Mouse (Mus musculus) bone marrow, adult 2 months (tissue): ENCODE results near the gene Ago1. TPM values are rescaled to one million over a fixed set of nuclear protein-coding genes. Genes with fewer than 3 reads are reported as not detected.

ENCODE experiments used
- H3K27ac ChIP-seq: fragments of 200-500 bp; 2 replicates; pipeline ENCODE4 v1.5.1; 2012; ENCODE audit warnings: low read depth, mild to moderate bottlenecking, control low read depth, inconsistent platforms, low read length; ENCODE audit not compliant: control insufficient read depth, poor library complexity, insufficient read depth
- H3K4me1 ChIP-seq: fragments of 200-500 bp; 2 replicates; pipeline ENCODE4 v1.6.1; 2011; ENCODE audit warnings: low read length; ENCODE audit not compliant: control insufficient read depth, insufficient read depth
- H3K4me3 ChIP-seq: fragments of 200-500 bp; replicated peaks from 2 replicates; pipeline ENCODE3; 2011; ENCODE audit warnings: mild to moderate bottlenecking, low read depth, low read length, control low read depth; ENCODE audit not compliant: control insufficient read depth
- CTCF ChIP-seq: fragments of 200-500 bp; IDR thresholded peaks from 2 replicates; pipeline ENCODE4 v1.5.1; 2011; ENCODE audit warnings: low read length, control low read depth; ENCODE audit not compliant: control insufficient read depth, insufficient read depth
- POLR2A ChIP-seq: fragments of 200-500 bp; IDR thresholded peaks from 2 replicates; pipeline ENCODE4 v1.6.1; 2011; ENCODE audit warnings: low read depth, mild to moderate bottlenecking, control low read depth, low read length, borderline replicate concordance; ENCODE audit not compliant: control insufficient read depth
- WGBS: fragments of 180-500 bp; shearing (Covaris S2); methylation state at CpG from one replicate; pipeline ENCODE4 v1.1.7; 2018; 5-methylcytosine and 5-hydroxymethylcytosine counted together
- polyA plus RNA-seq: library from polyadenylated mRNA; stranded (reverse); fragments of >200 nt; gene quantifications from 2 replicates; pipeline ENCODE4 v1.2.4, GENCODE M21; 2011; ENCODE audit warnings: low replicate concordance; ENCODE audit not compliant: missing spikeins, insufficient read depth, insufficient read length

The Ago1 gene
- polyA plus RNA-seq, 1 experiment = 15.4 TPM

DNA sequence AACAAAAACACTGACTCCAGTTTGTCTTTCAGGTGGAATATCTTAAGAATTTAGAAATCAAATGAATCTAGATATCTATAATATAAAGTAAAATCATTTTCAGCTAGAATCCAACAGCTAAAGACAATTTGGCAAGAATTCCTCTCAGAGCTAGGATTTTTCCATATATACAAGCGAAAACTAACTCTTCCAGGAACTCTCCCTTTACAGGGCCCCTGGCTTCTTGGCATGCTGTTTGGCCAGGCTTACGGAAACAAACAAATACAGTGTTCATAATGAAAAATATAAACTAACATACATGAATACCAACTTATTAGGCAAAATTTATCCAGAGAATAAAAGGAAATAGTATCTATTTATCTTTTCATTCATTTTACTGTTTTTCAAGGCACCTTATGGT, 44.5 kb downstream of the Ago1 start:
- H3K4me1 ChIP-seq = peaks cover 1% of the 10 kb centered on the region; the same call in 1 of the 2 replicates
- WGBS = 81% methylated on average over 2 of the region's 2 CpGs
- no peak overlapping the region for H3K27ac ChIP-seq
- no peak for TF ChIP-seq CTCF
- TF ChIP-seq POLR2A = no peak
- H3K4me3 ChIP-seq = no peak overlapping the region

DNA sequence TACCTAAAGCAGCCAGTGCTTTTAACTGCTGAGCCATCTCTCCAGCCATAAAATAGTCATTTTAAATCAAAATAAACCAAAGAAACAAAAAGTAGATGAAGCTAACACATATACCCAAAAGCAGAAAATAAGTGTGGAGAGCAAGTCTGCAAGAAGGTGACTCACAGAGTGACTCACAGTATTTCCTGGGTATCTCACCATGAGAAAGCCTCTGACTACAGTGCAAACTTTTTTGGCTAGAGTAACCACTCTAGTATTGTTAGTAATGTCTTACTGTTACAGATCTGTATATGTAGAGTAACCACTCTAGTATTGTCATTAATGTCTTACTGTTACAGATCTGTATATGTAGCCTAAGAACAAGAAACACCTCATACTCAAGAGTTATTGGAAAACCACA, 52.7 kb downstream of the Ago1 start:
- TF ChIP-seq POLR2A (no peak), CTCF (no peak)
- no peak overlapping the region for H3K4me3 ChIP-seq
- no peak overlapping the region for H3K27ac ChIP-seq
- H3K4me1 ChIP-seq = no peaks in the 10 kb centered on the region; the same call in 1 of the 2 replicates

DNA sequence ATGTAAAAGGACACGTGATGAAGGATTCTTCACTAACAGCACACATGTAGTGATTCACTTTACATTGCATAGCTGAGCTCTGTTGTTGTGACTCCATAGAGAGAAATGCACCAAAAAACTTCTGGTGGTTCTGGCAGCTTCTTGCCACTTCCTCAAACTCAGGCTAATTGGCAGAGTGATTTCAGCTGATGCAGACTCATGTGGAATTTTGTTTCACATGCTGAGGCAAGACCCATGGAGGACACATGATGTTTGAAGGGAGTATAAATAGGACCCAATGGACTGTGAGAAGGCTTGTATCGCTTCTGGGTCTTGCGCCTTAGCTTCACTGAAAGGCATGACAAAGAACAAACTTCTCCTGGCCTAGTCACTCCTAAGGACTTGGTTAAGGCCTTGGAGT, 55.9 kb downstream of the Ago1 start:
- no peak overlapping the region for H3K27ac ChIP-seq
- no peak for TF ChIP-seq POLR2A
- TF ChIP-seq CTCF = no peak
- WGBS = 85% methylated on average over 3 of the region's 3 CpGs
- H3K4me3 ChIP-seq = no peak overlapping the region
- H3K4me1 ChIP-seq = no peaks in the 10 kb centered on the region; the same call in 1 of the 2 replicates

Other genes starting within 250 kb of the Ago1 start
- 28.7 and 45.5 TPM in 2 replicates for gene Map7d1, start 212.2 kb downstream of the Ago1 start, polyA plus RNA-seq
- 24.1 and 32.5 TPM in 2 replicates for gene Trappc3, start 206.3 kb downstream of the Ago1 start, polyA plus RNA-seq
- gene Col8a2, start 181.8 kb downstream of the Ago1 start, polyA plus RNA-seq = 0.57 TPM in 1 of 2 replicates, not detected in the other
- 11.4 and 20.2 TPM in 2 replicates for gene Adprhl2, start 146.9 kb downstream of the Ago1 start, polyA plus RNA-seq
- gene Tekt2, start 142.9 kb downstream of the Ago1 start, polyA plus RNA-seq = 0.65 TPM in 1 of 2 replicates, not detected in the other
- gene Ago3, start 39.0 kb downstream of the Ago1 start, polyA plus RNA-seq = 1.9 and 5.2 TPM in 2 replicates
- gene Ago4, start 64.9 kb upstream of the Ago1 start, polyA plus RNA-seq = 1.5 and 3.5 TPM in 2 replicates
- 44.5 and 66.4 TPM in 2 replicates for gene Clspn, start 88.4 kb upstream of the Ago1 start, polyA plus RNA-seq
- gene 5730409E04Rik, start 141.2 kb upstream of the Ago1 start, polyA plus RNA-seq = 1.9 and 3.1 TPM in 2 replicates
- gene Psmb2, start 209.0 kb upstream of the Ago1 start, polyA plus RNA-seq = 80.3 and 120 TPM in 2 replicates